In genomic region chr2:18473361-18473771, GRCm38 (mm10) we compare ENCODE assay signal across 10 mouse cellular contexts.
DNase-seq lines count a peak whose midpoint lies in the region; ATAC-seq lines count a peak whose summit lies in the region.
"Had no signal": no experiment of that assay in that cellular context is flagged by ENCODE, and none has a peak within 500 bp of the region (broad histone marks: within the 10 kb centered on the region; RNA-seq: fewer than 3 reads in every experiment).

No protein-coding gene starts in this region.

- 0 out of 2 replicates have a peak, but pooled peaks cover 2% of the 10 kb centered on the region for H3K9me3 ChIP-seq in embryonic facial prominence, embryonic 14.5 days (ENCODE audit: control insufficient read depth, low read length)
- H3K9me3 ChIP-seq in embryonic facial prominence, embryonic 10.5 days = no peaks in the 10 kb centered on the region
- H3K9me3 ChIP-seq: embryonic facial prominence, embryonic 12.5 days had no signal

- DNase-seq in embryonic facial prominence, embryonic 14.5 days (ENCODE audit: low spot score) = peak; percentile 81
- no peak for DNase-seq in embryonic facial prominence, embryonic 10.5 days (ENCODE audit: low spot score)
- DNase-seq in urinary bladder, postnatal 14 days (ENCODE audit: low spot score) = peak; percentile 4
- no peak for DNase-seq in urinary bladder, adult 2 months (ENCODE audit: low spot score)
- peak; percentile 47 for DNase-seq in kidney, adult 9 months
- DNase-seq in lung, postnatal 14 days = peak; percentile 2
- DNase-seq in cerebellum, postnatal 36 days = no peak
- DNase-seq in yolk sac, embryonic 10.5 days (ENCODE audit: low spot score) = no peak

- no peak overlapping the region for H3K4me2 ChIP-seq in embryonic facial prominence, embryonic 14.5 days (ENCODE audit: low read depth, low read length)
- H3K4me2 ChIP-seq: embryonic facial prominence, embryonic 12.5 days had no signal

- no peak overlapping the region for H3K9ac ChIP-seq in embryonic facial prominence, embryonic 14.5 days (ENCODE audit: low read depth, low read length)
- H3K9ac ChIP-seq: embryonic facial prominence, embryonic 12.5 days had no signal

- H3K27me3 ChIP-seq in embryonic facial prominence, embryonic 14.5 days (replicated peaks; ENCODE audit: control insufficient read depth, insufficient read depth, low read length) = no peaks in the 10 kb centered on the region
- no peaks in the 10 kb centered on the region for H3K27me3 ChIP-seq in embryonic facial prominence, embryonic 10.5 days (replicated peaks; ENCODE audit: low read depth, poor library complexity, severe bottlenecking)
- H3K27me3 ChIP-seq: embryonic facial prominence, embryonic 12.5 days had no signal

- H3K4me3 ChIP-seq in embryonic facial prominence, embryonic 14.5 days (ENCODE audit: low read depth, low read length) = no peak overlapping the region
- H3K4me3 ChIP-seq in embryonic facial prominence, embryonic 10.5 days = no peak overlapping the region
- H3K4me3 ChIP-seq: embryonic facial prominence, embryonic 12.5 days had no signal

- WGBS in embryonic facial prominence, embryonic 14.5 days = 35% methylated on average over 3 of the region's 3 CpGs
- WGBS in embryonic facial prominence, embryonic 10.5 days = 69% methylated on average over 3 of the region's 3 CpGs

- no peak overlapping the region; the same call in 1 of the 2 replicates for H3K27ac ChIP-seq in embryonic facial prominence, embryonic 14.5 days (replicated peaks; ENCODE audit: low read depth, low read length)
- H3K27ac ChIP-seq in embryonic facial prominence, embryonic 10.5 days (replicated peaks) = no peak overlapping the region
- H3K27ac ChIP-seq: embryonic facial prominence, embryonic 12.5 days; macrophage had no signal

- peak; percentile 75; the same call in 1 of the 2 replicates for ATAC-seq in embryonic facial prominence, embryonic 14.5 days (ENCODE audit: low read depth)

- no peaks in the 10 kb centered on the region for H3K4me1 ChIP-seq in embryonic facial prominence, embryonic 14.5 days (ENCODE audit: control insufficient read depth, insufficient read depth, low read length)
- H3K4me1 ChIP-seq in embryonic facial prominence, embryonic 10.5 days = no peaks in the 10 kb centered on the region
- H3K4me1 ChIP-seq: embryonic facial prominence, embryonic 12.5 days had no signal

- H3K36me3 ChIP-seq in embryonic facial prominence, embryonic 14.5 days (ENCODE audit: control insufficient read depth, insufficient read depth, low read length) = no peaks in the 10 kb centered on the region
- H3K36me3 ChIP-seq in embryonic facial prominence, embryonic 10.5 days (replicated peaks) = no peaks in the 10 kb centered on the region
- H3K36me3 ChIP-seq: embryonic facial prominence, embryonic 12.5 days had no signal

Comparison
In these comparisons a context has a peak if more than half of its experiments do, and no peak if none do; other contexts are left out.
1. DNase-seq: peak in embryonic facial prominence, embryonic 14.5 days (single experiment), urinary bladder, postnatal 14 days (single experiment), kidney, adult 9 months (single experiment) and lung, postnatal 14 days (single experiment); none in embryonic facial prominence, embryonic 10.5 days (single experiment), urinary bladder, adult 2 months (single experiment), cerebellum, postnatal 36 days (0 of 2) and yolk sac, embryonic 10.5 days (single experiment).